Mouse (Mus musculus) stomach, embryonic 16.5 days (tissue): ENCODE data around the gene Kif1a. TPM values are rescaled to one million over a fixed set of nuclear protein-coding genes. Genes with fewer than 3 reads are reported as not detected.

Experiments
- ATAC-seq: fragments of 200-750 bp; cut with Nextera tagmentation; 2 replicates; pipeline ENCODE4 v1.8.0; 2017; ENCODE audit warnings: moderate number of reproducible peaks, moderate TSS enrichment; ENCODE audit not compliant: insufficient read depth, low FRiP score
- H3K27ac ChIP-seq: fragments of 300-500 bp; sonication (generic); 2 replicates; pipeline ENCODE4 v1.5.1; 2014; ENCODE audit warnings: low read length
- H3K27me3 ChIP-seq: fragments of 300-500 bp; sonication (generic); 2 replicates; pipeline ENCODE4 v1.6.1; 2014; ENCODE audit warnings: low read length, control low read depth, mixed read lengths; ENCODE audit not compliant: control insufficient read depth, insufficient read depth
- H3K36me3 ChIP-seq: fragments of 300-500 bp; sonication (generic); 2 replicates; pipeline ENCODE4 v1.6.1; 2014; ENCODE audit warnings: low read length; ENCODE audit not compliant: control insufficient read depth, insufficient read depth
- H3K4me1 ChIP-seq: fragments of 300-500 bp; sonication (generic); 2 replicates; pipeline ENCODE4 v1.6.1; 2014; ENCODE audit warnings: low read length, control low read depth, mixed read lengths; ENCODE audit not compliant: control insufficient read depth, insufficient read depth
- H3K4me2 ChIP-seq: fragments of 300-500 bp; sonication (generic); 2 replicates; pipeline ENCODE4 v1.6.1; 2014; ENCODE audit warnings: low read depth, low read length, mixed read lengths
- H3K4me3 ChIP-seq: fragments of 300-500 bp; sonication (generic); replicated peaks from 2 replicates; pipeline ENCODE4 v1.5.1; 2014; ENCODE audit warnings: mild to moderate bottlenecking, low read length
- H3K9ac ChIP-seq: fragments of 300-500 bp; sonication (generic); 2 replicates; pipeline ENCODE4 v1.6.1; 2014; ENCODE audit warnings: low read length
- H3K9me3 ChIP-seq: fragments of 300-500 bp; sonication (generic); replicated peaks from 2 replicates; pipeline ENCODE4 v1.6.1; 2016; ENCODE audit warnings: low read length, control low read depth; ENCODE audit not compliant: control insufficient read depth
- WGBS: fragments of 180-500 bp; shearing (Covaris S2); extraction: QIAGEN DNeasy Blood & Tissue Kit; methylation state at CpG from one replicate; pipeline ENCODE4 v1.1.7; 2014; 5-methylcytosine and 5-hydroxymethylcytosine counted together
- polyA plus RNA-seq: library from polyadenylated mRNA; unstranded; fragments of >200 nt; fragmentation: Nextera tagmentation; extraction: Ambion mirVana; gene quantifications from 2 replicates; pipeline ENCODE4 v1.2.1, GENCODE M21; 2015

Kif1a gene
- polyA plus RNA-seq, 1 experiment from 2014 or later = 10.6 TPM

GRCm38 (mm10) chr1:92992214-92992855 is 109.4 kb downstream of the Kif1a start:
- 74% methylated on average over 6 of the region's 6 CpGs for WGBS
- Histone ChIP-seq H3K27ac (no peak overlapping the region), H3K36me3 (no peaks in the 10 kb centered on the region), H3K27me3 (no peaks in the 10 kb centered on the region), H3K9me3 (no peaks in the 10 kb centered on the region), H3K4me3 (no peak overlapping the region), H3K9ac (no peak overlapping the region), H3K4me1 (no peaks in the 10 kb centered on the region), H3K4me2 (no peak overlapping the region)
- ATAC-seq = no peak

- WGBS = 48% methylated on average over 4 of the region's 4 CpGs
Observed at GRCm38 (mm10) chr1:92989891-92990290, 111.9 kb downstream of the Kif1a start.

GRCm38 (mm10) chr1:92988894-92989293 is 112.9 kb downstream of the Kif1a start:
- Histone ChIP-seq H3K36me3 (no peaks in the 10 kb centered on the region), H3K27ac (no peak overlapping the region), H3K27me3 (no peaks in the 10 kb centered on the region), H3K4me2 (no peak overlapping the region), H3K9me3 (no peaks in the 10 kb centered on the region), H3K9ac (no peak overlapping the region), H3K4me3 (no peak overlapping the region), H3K4me1 (no peaks in the 10 kb centered on the region)
- WGBS = 39% methylated on average over 4 of the region's 4 CpGs
- ATAC-seq = no peak

More at GRCm38 (mm10) chr1:92989891-92990290, 111.9 kb downstream of the Kif1a start:
- no peak overlapping the region for H3K9ac ChIP-seq
- no peaks in the 10 kb centered on the region for H3K27me3 ChIP-seq
- ATAC-seq = peak; percentile 58; the same call in 1 of the 2 replicates
- no peaks in the 10 kb centered on the region for H3K9me3 ChIP-seq
- no peaks in the 10 kb centered on the region for H3K36me3 ChIP-seq
- no peak overlapping the region for H3K4me2 ChIP-seq
- H3K4me1 ChIP-seq = no peaks in the 10 kb centered on the region
- no peak overlapping the region for H3K27ac ChIP-seq
- no peak overlapping the region for H3K4me3 ChIP-seq

GRCm38 (mm10) chr1:92984999-92985398 is 116.8 kb downstream of the Kif1a start:
- Histone ChIP-seq H3K4me3 (no peak overlapping the region), H3K27me3 (no peaks in the 10 kb centered on the region), H3K36me3 (no peaks in the 10 kb centered on the region), H3K4me2 (no peak overlapping the region), H3K4me1 (no peaks in the 10 kb centered on the region), H3K9ac (no peak overlapping the region), H3K27ac (no peak overlapping the region), H3K9me3 (no peaks in the 10 kb centered on the region)
- no peak for ATAC-seq
- 81% methylated on average over 5 of the region's 5 CpGs for WGBS

GRCm38 (mm10) chr1:92982931-92983605 is 118.7 kb downstream of the Kif1a start:
- no peak overlapping the region for H3K9ac ChIP-seq
- H3K36me3 ChIP-seq = no peaks in the 10 kb centered on the region
- no peak overlapping the region for H3K4me2 ChIP-seq
- no peak overlapping the region for H3K27ac ChIP-seq
- no peaks in the 10 kb centered on the region for H3K27me3 ChIP-seq
- H3K4me3 ChIP-seq = no peak overlapping the region
- no peak for ATAC-seq
- H3K4me1 ChIP-seq = peaks cover 14% of the 10 kb centered on the region
- WGBS = 89% methylated on average over 17 of the region's 17 CpGs
- no peaks in the 10 kb centered on the region for H3K9me3 ChIP-seq

GRCm38 (mm10) chr1:92981056-92981845 is 120.5 kb downstream of the Kif1a start:
- Histone ChIP-seq H3K4me3 (no peak overlapping the region), H3K27me3 (no peaks in the 10 kb centered on the region), H3K27ac (no peak overlapping the region), H3K36me3 (no peaks in the 10 kb centered on the region), H3K4me1 (peaks cover 19% of the 10 kb centered on the region), H3K4me2 (no peak overlapping the region), H3K9me3 (no peaks in the 10 kb centered on the region), H3K9ac (no peak overlapping the region)
- ATAC-seq = no peak
- WGBS = 84% methylated on average over 7 of the region's 7 CpGs

- H3K4me2 ChIP-seq = no peak overlapping the region
- H3K27ac ChIP-seq = no peak overlapping the region
- H3K9ac ChIP-seq = peak overlapping the region; percentile 23
- WGBS = 18% methylated on average over 11 of the region's 11 CpGs
- H3K9me3 ChIP-seq = no peaks in the 10 kb centered on the region
- no peaks in the 10 kb centered on the region for H3K27me3 ChIP-seq
- H3K4me3 ChIP-seq = no peak overlapping the region
- no peaks in the 10 kb centered on the region for H3K36me3 ChIP-seq
- ATAC-seq = peak; percentile 8; the same call in 1 of the 2 replicates
- peaks cover 23% of the 10 kb centered on the region for H3K4me1 ChIP-seq
Observed at GRCm38 (mm10) chr1:92979073-92979602, 122.6 kb downstream of the Kif1a start.

- H3K36me3 ChIP-seq = no peaks in the 10 kb centered on the region
- H3K9ac ChIP-seq = peak overlapping the region; percentile 23
- WGBS = 20% methylated on average over 7 of the region's 7 CpGs
- no peaks in the 10 kb centered on the region for H3K9me3 ChIP-seq
- ATAC-seq = no peak
- no peak overlapping the region for H3K4me2 ChIP-seq
- no peak overlapping the region for H3K4me3 ChIP-seq
- H3K4me1 ChIP-seq = peaks cover 23% of the 10 kb centered on the region
- no peak overlapping the region; the same call in 1 of the 2 replicates for H3K27ac ChIP-seq
- H3K27me3 ChIP-seq = no peaks in the 10 kb centered on the region
Observed at GRCm38 (mm10) chr1:92978645-92979044, 123.1 kb downstream of the Kif1a start.
